Mouse (Mus musculus): ENCODE measurements around the gene Atp4a. TPM values are rescaled to one million over a fixed set of nuclear protein-coding genes. Genes with fewer than 3 reads are reported as not detected.

Atp4a gene
- polyA plus RNA-seq (2012; rRNA removed) = 0.74 and 0.90 TPM in 2 replicates

GRCm38 (mm10) chr7:30711942-30712341 is at the start of gene Atp4a:
TSS of gene Atp4a (plus strand) at chr7:30712209.

DNA sequence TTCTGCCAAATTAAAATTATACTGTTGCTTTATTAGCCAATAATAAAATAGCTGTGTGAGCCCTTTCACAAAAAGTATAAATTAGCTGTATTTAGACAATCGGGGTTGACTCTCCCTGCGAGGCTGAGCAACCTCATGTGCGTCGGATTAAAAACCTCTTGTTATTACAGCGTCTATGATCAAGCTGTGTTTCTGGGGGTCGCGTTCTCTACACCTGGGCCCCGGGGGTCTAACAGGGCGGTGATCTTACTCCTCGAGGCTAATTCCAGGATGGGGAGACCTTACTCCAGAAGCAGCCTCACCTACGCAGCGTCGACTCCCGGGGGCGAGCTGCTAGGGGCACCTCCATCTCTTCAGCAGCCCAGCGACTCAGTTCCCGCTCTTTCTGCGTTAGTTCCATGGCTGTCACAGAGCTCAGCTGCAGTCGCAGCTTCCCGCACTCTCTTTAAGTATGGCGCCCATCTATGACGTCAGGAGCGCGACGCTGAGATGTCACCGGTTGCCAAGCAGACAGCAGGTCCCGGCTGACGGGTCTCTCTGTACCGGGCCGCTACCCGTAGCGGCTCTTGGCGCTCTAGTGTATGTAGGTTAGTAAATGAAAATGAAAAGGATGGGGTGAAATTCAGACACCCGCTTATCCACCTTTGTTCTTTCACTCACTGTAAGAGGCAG is 47.3 kb upstream of the Atp4a start, which contains the start of gene Haus5:
Gene Haus5 (minus strand): TSS at position 466 of the 672 bp plus-strand sequence.

DNA sequence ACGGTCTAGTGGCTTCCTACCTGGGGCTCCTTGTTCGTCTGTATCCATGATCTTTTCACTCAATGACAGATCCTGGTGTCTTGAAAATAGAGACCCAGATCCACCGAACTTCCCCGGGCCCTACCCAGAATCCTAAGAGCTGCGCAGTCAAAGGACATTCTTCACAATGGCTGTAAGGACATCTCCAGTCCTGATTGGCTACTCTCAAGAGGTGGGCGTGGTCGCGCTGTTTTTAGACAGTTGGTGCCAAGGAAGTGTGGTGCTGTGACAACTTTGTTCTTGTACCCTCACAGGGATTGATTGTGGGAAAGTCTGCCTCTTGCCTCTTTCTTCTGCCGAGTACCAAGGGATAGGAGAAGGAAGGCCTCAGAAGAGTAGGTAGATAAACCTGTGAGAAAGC is 40.5 kb upstream of the Atp4a start, which contains the start of gene Pmis2:
Gene Pmis2 (minus strand): TSS at position 126 of the 400 bp plus-strand sequence.

DNA sequence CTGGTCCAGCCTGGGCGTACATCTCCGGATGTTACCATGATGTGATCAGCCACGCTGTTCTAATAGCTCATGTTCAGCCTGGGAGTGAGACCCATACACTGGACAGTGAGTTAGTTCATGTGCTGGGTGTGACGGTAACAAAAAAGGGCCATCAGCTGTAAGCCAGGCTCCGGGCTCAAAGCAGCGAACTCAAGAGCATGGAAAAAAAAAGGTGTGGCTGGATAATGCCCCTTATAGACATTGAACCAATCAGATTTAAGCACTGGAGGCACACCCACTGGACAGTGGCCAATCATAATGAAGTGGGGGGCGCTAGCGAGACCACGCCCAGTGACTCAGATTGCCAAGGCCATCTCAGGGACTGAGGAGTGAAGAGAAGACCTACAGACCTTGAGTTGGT is 13.4 kb upstream of the Atp4a start, which contains the start of gene 2200002J24Rik:
Gene 2200002J24Rik (plus strand): TSS at position 338 of the 400 bp plus-strand sequence.

DNA sequence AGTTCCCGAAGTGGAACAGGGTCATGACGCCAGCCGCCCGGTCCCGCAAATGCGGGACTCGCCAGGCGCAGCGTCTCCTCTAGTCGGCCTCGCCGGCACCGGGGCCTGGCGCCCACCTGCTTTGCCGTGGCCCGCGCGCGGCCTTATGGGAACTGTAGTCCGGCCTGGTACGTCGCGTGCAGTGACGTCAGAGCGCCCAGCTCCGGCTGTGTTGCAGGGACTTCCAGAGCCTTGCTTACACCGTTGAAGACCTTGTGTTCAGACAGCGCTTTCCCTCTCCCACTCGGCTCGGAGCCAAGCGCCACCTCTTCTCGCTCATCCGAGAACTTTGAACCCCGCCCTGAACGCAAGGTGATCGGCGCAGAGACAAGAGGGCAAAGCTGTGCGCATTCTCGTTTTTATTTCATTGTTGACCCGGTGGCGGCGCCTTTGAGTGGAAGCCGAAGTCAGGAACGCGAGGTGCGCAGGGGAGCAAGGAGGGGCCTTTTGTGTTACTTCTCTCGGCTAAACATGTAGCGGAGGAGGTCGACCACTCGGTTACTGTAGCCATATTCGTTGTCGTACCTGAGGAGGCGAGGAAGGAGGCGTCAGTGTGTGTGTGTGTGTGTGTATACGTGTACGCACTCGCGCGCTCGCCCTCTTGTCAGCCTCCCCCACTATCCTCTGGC is 17.5 kb downstream of the Atp4a start, which contains the start of gene Tmem147:
Gene Tmem147 (minus strand): TSS at position 145 of the 668 bp plus-strand sequence.

GRCm38 (mm10) chr7:30743617-30744016 is 31.6 kb downstream of the Atp4a start, which contains the start of gene Gapdhs:
TSS of gene Gapdhs (minus strand) at chr7:30743681.

DNA sequence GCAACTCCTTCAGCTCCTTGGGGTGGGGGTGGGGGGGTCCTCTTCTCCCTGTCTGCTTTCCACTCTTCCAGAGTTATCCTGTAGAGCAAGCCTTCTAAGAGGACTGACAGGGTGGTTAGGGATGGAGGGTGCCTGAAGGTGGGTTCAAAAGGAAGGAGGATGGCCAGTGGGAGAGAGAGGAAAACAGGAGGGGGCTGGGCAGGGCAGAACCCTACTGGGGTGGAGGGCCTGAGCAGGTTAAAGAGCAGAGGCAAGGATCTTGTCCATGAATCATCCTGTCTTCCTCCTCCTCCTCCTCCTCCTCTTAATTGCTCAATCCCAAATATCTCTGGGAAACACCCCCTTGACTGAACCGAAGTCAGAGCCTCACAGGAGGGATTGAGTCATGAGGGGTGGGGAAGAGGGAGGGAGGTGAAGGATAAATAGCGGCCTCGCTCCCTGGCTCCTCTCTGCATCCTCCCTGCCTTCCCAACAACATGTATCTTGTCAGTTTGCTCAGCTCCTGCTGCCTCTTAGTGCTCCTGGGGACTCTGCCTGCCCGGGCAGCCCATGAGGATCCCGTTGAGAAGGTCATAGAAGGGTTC is 39.2 kb downstream of the Atp4a start, which contains the start of gene Sbsn:
Gene Sbsn (plus strand): TSS at position 386 of the 584 bp plus-strand sequence.

GRCm38 (mm10) chr7:30763456-30763855 is 51.4 kb downstream of the Atp4a start, which contains the start of gene Dmkn:
TSS of gene Dmkn (plus strand) at chr7:30763756.

Other genes starting within 250 kb of the Atp4a start
- gene Prodh2, start 218.6 kb upstream of the Atp4a start, polyA plus RNA-seq (2012; rRNA removed) = 40.2 and 47.9 TPM in 2 replicates
- gene Arhgap33, start 177.1 kb upstream of the Atp4a start, polyA plus RNA-seq (2012; rRNA removed) = 5.9 and 7.3 TPM in 2 replicates
- 3.4 and 3.7 TPM in 2 replicates for gene Hspb6, start 160.0 kb upstream of the Atp4a start, polyA plus RNA-seq (2012; rRNA removed)
- 5.0 and 6.7 TPM in 2 replicates for gene Proser3, start 159.9 kb upstream of the Atp4a start, polyA plus RNA-seq (2012; rRNA removed)
- gene Lin37, start 152.4 kb upstream of the Atp4a start, polyA plus RNA-seq (2012; rRNA removed) = 14.5 and 16.8 TPM in 2 replicates
- 30.3 and 31.5 TPM in 2 replicates for gene U2af1l4, start 148.9 kb upstream of the Atp4a start, polyA plus RNA-seq (2012; rRNA removed)
- gene Gm49396, start 148.9 kb upstream of the Atp4a start, polyA plus RNA-seq (2012; rRNA removed) = 1.0 and 1.8 TPM in 2 replicates
- 52.6 and 62.2 TPM in 2 replicates for gene Psenen, start 148.6 kb upstream of the Atp4a start, polyA plus RNA-seq (2012; rRNA removed)
- gene Igflr1, start 146.8 kb upstream of the Atp4a start, polyA plus RNA-seq (2012; rRNA removed) = 1.6 and 1.8 TPM in 2 replicates
- gene Kmt2b, start 123.5 kb upstream of the Atp4a start, polyA plus RNA-seq (2012; rRNA removed) = 9.7 and 11.2 TPM in 2 replicates
- 0.03 and 0.09 TPM in 2 replicates for gene Zbtb32, start 113.3 kb upstream of the Atp4a start, polyA plus RNA-seq (2012; rRNA removed)
- 0.21 and 0.71 TPM in 2 replicates for gene Upk1a, start 99.4 kb upstream of the Atp4a start, polyA plus RNA-seq (2012; rRNA removed)
- 430 and 478 TPM in 2 replicates for gene Cox6b1, start 86.1 kb upstream of the Atp4a start, polyA plus RNA-seq (2012; rRNA removed)
- gene Etv2, start 76.4 kb upstream of the Atp4a start, polyA plus RNA-seq (2012; rRNA removed) = 0.03 TPM in 1 of 2 replicates, not detected in the other
- 21.9 and 25.1 TPM in 2 replicates for gene Rbm42, start 61.9 kb upstream of the Atp4a start, polyA plus RNA-seq (2012; rRNA removed)
- gene Haus5, start 47.2 kb upstream of the Atp4a start, polyA plus RNA-seq (2012; rRNA removed) = 24.1 and 28.2 TPM in 2 replicates
- gene Pmis2, start 40.6 kb upstream of the Atp4a start, polyA plus RNA-seq (2012; rRNA removed) = not detected in 2 replicates
- 0.09 and 0.21 TPM in 2 replicates for gene 2200002J24Rik, start 13.3 kb upstream of the Atp4a start, polyA plus RNA-seq (2012; rRNA removed)
- 56.5 and 63.8 TPM in 2 replicates for gene Tmem147, start 17.3 kb downstream of the Atp4a start, polyA plus RNA-seq (2012; rRNA removed)
- gene Gapdhs, start 31.5 kb downstream of the Atp4a start, polyA plus RNA-seq (2012; rRNA removed) = not detected in 2 replicates
- gene Sbsn, start 39.3 kb downstream of the Atp4a start, polyA plus RNA-seq (2012; rRNA removed) = 0.61 and 0.74 TPM in 2 replicates
- 0.16 and 0.25 TPM in 2 replicates for gene Dmkn, start 51.5 kb downstream of the Atp4a start, polyA plus RNA-seq (2012; rRNA removed)
- 0.20 TPM in 1 of 2 replicates, not detected in the other for gene Krtdap, start 75.7 kb downstream of the Atp4a start, polyA plus RNA-seq (2012; rRNA removed)
- 0.31 and 0.33 TPM in 2 replicates for gene Ffar2, start 111.6 kb downstream of the Atp4a start, polyA plus RNA-seq (2012; rRNA removed)
- not detected in 2 replicates for gene Ffar3, start 144.0 kb downstream of the Atp4a start, polyA plus RNA-seq (2012; rRNA removed)
- not detected in 2 replicates for gene Ffar1, start 149.4 kb downstream of the Atp4a start, polyA plus RNA-seq (2012; rRNA removed)
- 0.23 and 0.37 TPM in 2 replicates for gene Cd22, start 168.1 kb downstream of the Atp4a start, polyA plus RNA-seq (2012; rRNA removed)
- gene Mag, start 202.7 kb downstream of the Atp4a start, polyA plus RNA-seq (2012; rRNA removed) = 0.17 and 0.22 TPM in 2 replicates
- not detected in 2 replicates for gene Hamp2, start 212.5 kb downstream of the Atp4a start, polyA plus RNA-seq (2012; rRNA removed)
- gene Hamp, start 231.8 kb downstream of the Atp4a start, polyA plus RNA-seq (2012; rRNA removed) = 11.4 and 20.4 TPM in 2 replicates
- gene Usf2, start 244.6 kb downstream of the Atp4a start, polyA plus RNA-seq (2012; rRNA removed) = 45.8 and 51.7 TPM in 2 replicates

Data from liver, embryonic 14 days (tissue).